Mouse (Mus musculus) urinary bladder, postnatal 14 days (tissue): ENCODE measurements at regions not wholly inside any gene's neighbourhood (a gene's known extent, or its start where the extent isn't known, plus 50 kb on each side); places are given as distances from the start of the nearest gene placed in this dataset.

Experiments
- DNase-seq: peaks from one replicate; pipeline ENCODE4 v3.0.0; 2021; ENCODE audit warnings: low spot score

- no peak for DNase-seq
Measured at GRCm38 (mm10) chr12:110027345-110027744, 251.5 kb upstream of the Dio3 start.

GRCm38 (mm10) chr12:110027976-110028375, 250.9 kb upstream of the Dio3 start:
- DNase-seq: no peak

- no peak for DNase-seq
Measured at GRCm38 (mm10) chr12:110028646-110029045, 250.2 kb upstream of the Dio3 start.

- DNase-seq: peak; percentile 37
Measured at GRCm38 (mm10) chr12:110031326-110031725, 247.5 kb upstream of the Dio3 start.

- DNase-seq: no peak
Measured at GRCm38 (mm10) chr12:110035171-110035570, 243.7 kb upstream of the Dio3 start.

- DNase-seq: no peak
Measured at GRCm38 (mm10) chr12:110040682-110041081, 238.2 kb upstream of the Dio3 start.

- no peak for DNase-seq
Measured at GRCm38 (mm10) chr12:110041782-110042181, 237.1 kb upstream of the Dio3 start.

- no peak for DNase-seq
Measured at GRCm38 (mm10) chr12:110044266-110044665, 234.6 kb upstream of the Dio3 start.

- no peak for DNase-seq
Measured at GRCm38 (mm10) chr12:110044721-110045120, 234.1 kb upstream of the Dio3 start.

GRCm38 (mm10) chr12:110045770-110046330, 233.0 kb upstream of the Dio3 start:
- no peak for DNase-seq

- DNase-seq: no peak
Measured at GRCm38 (mm10) chr12:110046613-110047012, 232.3 kb upstream of the Dio3 start.

- no peak for DNase-seq
Measured at GRCm38 (mm10) chr12:110047466-110048250, 231.2 kb upstream of the Dio3 start.

- no peak for DNase-seq
Measured at GRCm38 (mm10) chr12:110049154-110049736, 229.6 kb upstream of the Dio3 start.

- no peak for DNase-seq
Measured at GRCm38 (mm10) chr12:110059321-110059720, 219.5 kb upstream of the Dio3 start.

- DNase-seq: no peak
Measured at GRCm38 (mm10) chr12:110061961-110062360, 216.9 kb upstream of the Dio3 start.

GRCm38 (mm10) chr12:110063013-110063412, 215.9 kb upstream of the Dio3 start:
- no peak for DNase-seq

GRCm38 (mm10) chr12:110066361-110066885, 212.4 kb upstream of the Dio3 start:
- no peak for DNase-seq

- DNase-seq: no peak
Measured at GRCm38 (mm10) chr12:110070506-110070905, 208.4 kb upstream of the Dio3 start.

- no peak for DNase-seq
Measured at GRCm38 (mm10) chr12:110071823-110072222, 207.0 kb upstream of the Dio3 start.

GRCm38 (mm10) chr12:110074921-110075320, 203.9 kb upstream of the Dio3 start:
- no peak for DNase-seq

- DNase-seq: peak; percentile 27
Measured at GRCm38 (mm10) chr12:110077211-110077884, 201.5 kb upstream of the Dio3 start.

GRCm38 (mm10) chr12:110078081-110078505, 200.8 kb upstream of the Dio3 start:
- DNase-seq: peak; percentile 72
